Mouse (Mus musculus) forebrain, embryonic 16.5 days (tissue): ENCODE measurements at regions not wholly inside any gene's neighbourhood (a gene's known extent, or its start where the extent isn't known, plus 50 kb on each side); places are given as distances from the start of the nearest gene placed in this dataset.

ENCODE experiments used
- ATAC-seq: fragments of 200-750 bp; cut with Nextera tagmentation; 2 replicates; pipeline ENCODE4 v1.8.0; 2017; ENCODE audit warnings: mild to moderate bottlenecking, moderate library complexity
- H3K27ac ChIP-seq: fragments of 300-500 bp; sonication (generic); 2 replicates; pipeline ENCODE4 v1.5.1; 2014; ENCODE audit warnings: low read length, control low read depth
- H3K27me3 ChIP-seq: fragments of 300-500 bp; sonication (generic); replicated peaks from 2 replicates; pipeline ENCODE4 v1.6.1; 2014; ENCODE audit warnings: low read length; ENCODE audit not compliant: control insufficient read depth, insufficient read depth
- H3K36me3 ChIP-seq: fragments of 300-500 bp; sonication (generic); 2 replicates; pipeline ENCODE4 v1.6.1; 2014; ENCODE audit not compliant: control insufficient read depth, insufficient read depth
- H3K4me1 ChIP-seq: fragments of 300-500 bp; sonication (generic); replicated peaks from 2 replicates; pipeline ENCODE4 v1.6.1; 2014; ENCODE audit warnings: low read length; ENCODE audit not compliant: control insufficient read depth, insufficient read depth
- H3K4me2 ChIP-seq: fragments of 300-500 bp; sonication (generic); 2 replicates; pipeline ENCODE4 v1.6.1; 2014; ENCODE audit warnings: mild to moderate bottlenecking, low read length, control low read depth
- H3K4me3 ChIP-seq: fragments of 300-500 bp; sonication (generic); replicated peaks from 2 replicates; pipeline ENCODE4 v1.5.1; 2014; ENCODE audit warnings: mild to moderate bottlenecking, low read length, control low read depth
- H3K9ac ChIP-seq: fragments of 300-500 bp; sonication (generic); replicated peaks from 2 replicates; pipeline ENCODE4 v1.6.1; 2014; ENCODE audit warnings: low read depth, low read length, control low read depth
- H3K9me3 ChIP-seq: fragments of 300-500 bp; sonication (generic); 2 replicates; pipeline ENCODE4 v1.6.1; 2016; ENCODE audit warnings: low read length; ENCODE audit not compliant: control insufficient read depth
- WGBS: fragments of 180-500 bp; shearing (Covaris S2); extraction: QIAGEN DNeasy Blood & Tissue Kit; methylation state at CpG from one replicate; pipeline ENCODE4 v1.1.7; 2014; 5-methylcytosine and 5-hydroxymethylcytosine counted together

DNA sequence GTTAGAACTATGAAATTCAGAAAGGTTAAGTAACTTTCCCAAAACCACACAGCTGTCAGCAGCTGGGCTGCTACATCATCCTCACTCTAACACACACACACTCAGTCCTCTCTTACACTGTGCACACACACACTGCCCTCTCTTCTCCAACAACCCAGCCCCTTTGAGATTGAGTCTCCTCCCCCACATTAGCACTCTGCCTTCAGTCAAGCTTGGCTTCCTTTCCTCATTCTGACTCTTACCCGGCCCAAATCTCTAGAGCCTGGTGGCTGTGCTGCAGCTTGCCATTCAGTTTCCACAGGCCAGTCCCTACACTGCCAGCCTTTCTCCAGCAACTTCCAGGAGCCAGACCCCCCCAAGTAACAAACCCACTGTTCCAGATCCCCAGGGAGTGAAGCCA, 602.0 kb upstream of the Adam5 start:
- no peaks in the 10 kb centered on the region for H3K27me3 ChIP-seq
- no peak overlapping the region for H3K4me2 ChIP-seq
- H3K27ac ChIP-seq: no peak overlapping the region
- no peaks in the 10 kb centered on the region for H3K9me3 ChIP-seq
- H3K9ac ChIP-seq: no peak overlapping the region
- WGBS: 61% methylated on average over 1 of the region's 1 CpGs
- no peak overlapping the region for H3K4me3 ChIP-seq
- ATAC-seq: no peak
- no peaks in the 10 kb centered on the region for H3K36me3 ChIP-seq
- peaks cover 5% of the 10 kb centered on the region; the same call in 1 of the 2 replicates for H3K4me1 ChIP-seq

DNA sequence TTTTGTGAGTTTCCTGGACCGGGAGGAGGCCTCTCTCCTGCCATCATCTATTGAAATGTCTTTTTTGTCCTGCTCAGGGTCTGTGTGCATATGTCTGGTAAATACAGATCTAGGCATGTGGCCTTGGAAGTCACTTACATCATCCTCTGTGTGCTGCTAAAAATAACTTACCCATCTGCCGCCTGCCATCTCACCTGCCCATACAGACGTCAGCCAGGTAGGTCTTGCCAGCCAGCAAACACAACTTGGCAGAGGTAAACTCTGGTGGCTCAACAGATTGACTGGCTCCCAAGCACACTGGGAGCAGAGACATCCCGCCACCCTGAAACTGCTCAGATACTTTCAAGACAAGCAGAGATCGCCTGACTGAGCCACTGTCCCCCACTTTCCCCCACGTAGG, 597.3 kb upstream of the Adam5 start:
- Histone ChIP-seq H3K9me3 (no peaks in the 10 kb centered on the region), H3K9ac (no peak overlapping the region), H3K4me2 (no peak overlapping the region), H3K27me3 (no peaks in the 10 kb centered on the region), H3K27ac (no peak overlapping the region), H3K36me3 (no peaks in the 10 kb centered on the region), H3K4me1 (no peaks in the 10 kb centered on the region), H3K4me3 (no peak overlapping the region)
- no peak for ATAC-seq
- 82% methylated on average over 6 of the region's 6 CpGs for WGBS

DNA sequence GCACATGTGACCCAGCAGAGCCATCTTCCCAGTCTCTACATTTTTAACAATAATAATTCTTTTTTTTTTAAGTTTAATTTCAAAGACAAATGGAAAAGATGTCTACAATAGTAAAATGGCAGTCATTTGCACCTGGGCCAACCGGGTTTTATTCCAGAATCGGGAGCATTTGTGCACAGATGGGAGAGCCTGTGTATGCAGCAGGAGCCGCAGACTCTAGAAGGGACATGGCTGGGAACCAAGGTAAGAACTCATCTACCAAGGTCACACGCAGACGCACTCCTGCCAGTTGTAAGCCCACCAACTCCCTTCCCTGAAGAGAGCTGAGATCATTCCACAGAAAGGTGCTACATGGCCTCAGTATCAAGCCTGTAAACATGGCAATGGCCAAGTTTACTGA, 586.4 kb upstream of the Adam5 start:
- Histone ChIP-seq H3K4me3 (no peak overlapping the region), H3K36me3 (no peaks in the 10 kb centered on the region), H3K4me2 (no peak overlapping the region), H3K27ac (no peak overlapping the region), H3K27me3 (no peaks in the 10 kb centered on the region), H3K9me3 (no peaks in the 10 kb centered on the region), H3K9ac (no peak overlapping the region), H3K4me1 (0 out of 2 replicates have a peak, but pooled peaks cover 2% of the 10 kb centered on the region)
- 80% methylated on average over 5 of the region's 5 CpGs for WGBS
- ATAC-seq: no peak

DNA sequence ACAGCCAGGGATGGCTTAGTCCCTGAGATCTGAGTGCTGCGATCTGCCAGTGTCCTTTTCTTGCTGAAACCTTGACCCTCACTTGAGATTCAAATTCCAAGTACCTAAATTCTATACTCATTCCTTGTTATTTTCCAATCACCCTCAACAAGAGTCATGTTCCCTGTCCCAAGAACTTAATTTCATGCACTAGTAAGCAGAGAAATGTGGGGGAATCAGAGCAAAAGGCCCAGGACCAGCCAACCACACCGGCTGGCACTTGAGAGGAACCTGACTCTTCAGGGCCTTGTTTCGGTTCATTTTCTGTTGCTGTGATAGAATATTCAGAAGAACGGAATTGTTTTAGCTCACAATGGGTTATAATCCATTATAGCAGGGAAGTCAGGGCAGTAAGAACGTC, 583.7 kb upstream of the Adam5 start:
- Histone ChIP-seq H3K9me3 (no peaks in the 10 kb centered on the region), H3K4me3 (no peak overlapping the region), H3K27ac (no peak overlapping the region), H3K9ac (no peak overlapping the region), H3K36me3 (no peaks in the 10 kb centered on the region), H3K4me2 (no peak overlapping the region), H3K4me1 (0 out of 2 replicates have a peak, but pooled peaks cover 2% of the 10 kb centered on the region), H3K27me3 (no peaks in the 10 kb centered on the region)
- WGBS: 87% methylated on average over 5 of the region's 5 CpGs
- ATAC-seq: no peak

DNA sequence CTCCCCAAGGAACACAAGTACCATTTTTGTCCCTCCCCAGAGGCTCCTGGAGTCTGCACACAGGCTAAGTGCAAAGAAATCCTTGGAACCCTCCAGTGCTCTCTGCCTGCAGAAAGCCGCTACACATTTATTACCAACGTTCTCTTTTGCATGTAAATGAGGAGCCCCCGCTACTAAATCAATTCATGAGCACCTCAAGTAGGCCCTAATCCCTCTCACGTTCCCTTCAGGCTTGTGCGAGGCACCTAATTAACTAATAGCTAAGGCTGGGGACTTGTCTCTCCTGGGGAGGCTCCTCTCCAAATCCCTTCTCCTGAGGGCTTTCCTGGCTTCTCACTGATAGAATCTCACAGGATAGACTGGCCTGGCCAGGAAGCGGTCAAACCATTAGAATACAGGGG, 568.6 kb upstream of the Adam5 start:
- Histone ChIP-seq H3K4me2 (0 out of 2 replicates have a peak overlapping the region, but pooled peaks have one; percentile 14), H3K27me3 (no peaks in the 10 kb centered on the region), H3K27ac (0 out of 2 replicates have a peak overlapping the region, but pooled peaks have one; percentile 22), H3K9ac (no peak overlapping the region), H3K4me1 (peaks cover 29% of the 10 kb centered on the region), H3K9me3 (no peaks in the 10 kb centered on the region), H3K36me3 (no peaks in the 10 kb centered on the region), H3K4me3 (no peak overlapping the region)
- ATAC-seq: peak; percentile 52
- WGBS: 5% methylated on average over 6 of the region's 6 CpGs

DNA sequence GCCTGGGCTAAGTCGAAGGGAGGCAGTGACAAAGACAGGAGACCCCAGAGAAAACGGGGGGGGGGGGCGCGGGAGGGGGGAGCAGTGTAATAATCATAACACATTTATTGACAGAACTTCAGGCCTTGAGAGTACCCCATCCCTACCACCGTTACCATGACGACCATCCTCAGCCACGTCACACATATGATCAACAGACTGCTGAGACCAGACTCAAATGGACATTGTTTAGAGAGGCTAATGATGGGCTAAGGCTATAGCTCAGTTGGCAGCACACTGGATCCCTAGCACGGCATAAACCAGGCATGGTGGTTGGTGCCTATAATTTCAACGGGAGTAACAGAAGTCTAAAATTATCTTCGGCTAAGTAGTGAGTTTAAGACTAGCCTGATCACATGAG, 565.8 kb upstream of the Adam5 start:
- ATAC-seq: peak; percentile 39
- peak overlapping the region; percentile 64; the same call in 1 of the 2 replicates for H3K27ac ChIP-seq
- H3K9me3 ChIP-seq: no peaks in the 10 kb centered on the region
- no peak overlapping the region; the same call in 1 of the 2 replicates for H3K9ac ChIP-seq
- no peak overlapping the region for H3K4me2 ChIP-seq
- H3K4me3 ChIP-seq: no peak overlapping the region
- WGBS: 33% methylated on average over 10 of the region's 10 CpGs
- H3K4me1 ChIP-seq: peaks cover 29% of the 10 kb centered on the region
- H3K27me3 ChIP-seq: no peaks in the 10 kb centered on the region
- H3K36me3 ChIP-seq: no peaks in the 10 kb centered on the region

DNA sequence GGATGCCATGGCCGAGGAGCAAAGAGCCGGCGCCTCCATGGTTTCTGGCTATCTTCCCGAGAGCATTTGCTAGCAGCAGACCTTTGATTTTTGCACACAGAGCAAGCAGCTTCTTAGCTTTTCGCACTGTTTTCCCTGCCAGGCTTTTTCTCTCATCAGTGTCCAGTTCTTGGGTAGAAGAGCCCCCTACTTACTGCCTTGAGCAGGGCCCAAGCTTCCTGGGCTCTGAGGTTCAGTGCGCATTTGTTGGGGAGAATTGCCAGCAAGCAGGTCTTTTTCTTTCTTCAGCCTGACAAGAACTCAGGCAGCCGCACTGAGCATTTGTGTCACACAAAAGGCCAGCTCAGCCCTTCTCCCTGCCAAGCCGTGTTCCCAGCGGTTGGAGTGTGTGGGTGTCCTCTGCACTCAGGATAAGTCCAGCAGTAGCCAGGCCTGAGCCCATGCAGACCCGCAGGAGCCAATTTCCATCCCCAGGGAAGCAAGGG, 565.2 kb upstream of the Adam5 start:
- 0 out of 2 replicates have a peak overlapping the region, but pooled peaks have one; percentile 3 for H3K4me2 ChIP-seq
- 10% methylated on average over 10 of the region's 10 CpGs for WGBS

DNA sequence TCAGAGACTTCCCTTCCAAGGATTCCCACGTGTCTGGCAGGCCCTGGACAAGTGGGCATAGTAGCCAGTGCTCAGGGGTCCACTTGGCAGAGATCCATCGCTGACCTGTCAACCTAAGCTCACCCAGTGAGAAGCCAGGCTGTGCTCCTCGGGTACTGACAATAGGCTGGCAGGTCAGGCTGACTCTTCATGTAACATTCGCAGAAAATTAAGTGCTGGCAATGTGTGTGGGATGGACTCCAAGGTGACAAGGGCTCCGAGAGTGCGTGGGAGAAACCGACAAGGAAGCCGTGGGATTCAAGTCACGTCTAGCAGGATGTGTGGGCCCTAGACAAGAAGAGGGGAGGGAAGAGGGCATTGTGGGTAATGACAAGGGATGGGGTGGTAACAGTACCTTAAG, 564.6 kb upstream of the Adam5 start:
- Histone ChIP-seq H3K36me3 (no peaks in the 10 kb centered on the region), H3K4me1 (peaks cover 29% of the 10 kb centered on the region), H3K4me3 (no peak overlapping the region), H3K27ac (no peak overlapping the region; the same call in 1 of the 2 replicates), H3K4me2 (0 out of 2 replicates have a peak overlapping the region, but pooled peaks have one; percentile 3), H3K27me3 (no peaks in the 10 kb centered on the region), H3K9ac (peak overlapping the region; percentile 26; the same call in 1 of the 2 replicates), H3K9me3 (no peaks in the 10 kb centered on the region)
- no peak for ATAC-seq
- 51% methylated on average over 9 of the region's 9 CpGs for WGBS

More for the DNA sequence above, 565.2 kb upstream of the Adam5 start:
- peaks cover 29% of the 10 kb centered on the region for H3K4me1 ChIP-seq
- no peaks in the 10 kb centered on the region for H3K36me3 ChIP-seq
- no peaks in the 10 kb centered on the region for H3K27me3 ChIP-seq
- H3K4me3 ChIP-seq: no peak overlapping the region
- peak; percentile 73 for ATAC-seq
- H3K9me3 ChIP-seq: no peaks in the 10 kb centered on the region
- H3K27ac ChIP-seq: peak overlapping the region; percentile 64
- peak overlapping the region; percentile 26 for H3K9ac ChIP-seq

DNA sequence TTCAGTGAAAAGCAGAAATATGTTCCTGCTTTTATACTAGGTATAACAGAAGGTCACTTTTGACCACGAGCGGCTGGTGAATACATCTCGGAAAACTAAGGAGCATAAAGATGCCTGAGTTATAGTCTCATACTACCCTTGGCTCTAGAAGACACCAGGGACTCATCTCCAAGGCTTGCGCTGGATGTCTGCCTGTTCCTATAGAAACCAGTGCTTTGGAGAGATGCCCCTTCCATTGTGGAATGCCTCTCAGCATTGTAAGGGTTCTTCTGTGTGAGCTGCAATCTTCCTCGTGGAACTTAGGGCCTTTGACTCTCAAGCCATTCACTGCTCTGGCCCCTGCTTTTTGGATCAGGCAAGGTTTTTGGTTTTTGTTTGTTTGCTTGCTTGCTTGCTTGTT, 561.0 kb upstream of the Adam5 start:
- H3K4me1 ChIP-seq: peaks cover 16% of the 10 kb centered on the region
- H3K9me3 ChIP-seq: no peaks in the 10 kb centered on the region
- H3K4me2 ChIP-seq: no peak overlapping the region
- WGBS: 73% methylated on average over 5 of the region's 5 CpGs
- ATAC-seq: no peak
- H3K4me3 ChIP-seq: no peak overlapping the region
- no peaks in the 10 kb centered on the region for H3K27me3 ChIP-seq
- no peaks in the 10 kb centered on the region for H3K36me3 ChIP-seq
- H3K9ac ChIP-seq: no peak overlapping the region
- no peak overlapping the region for H3K27ac ChIP-seq

DNA sequence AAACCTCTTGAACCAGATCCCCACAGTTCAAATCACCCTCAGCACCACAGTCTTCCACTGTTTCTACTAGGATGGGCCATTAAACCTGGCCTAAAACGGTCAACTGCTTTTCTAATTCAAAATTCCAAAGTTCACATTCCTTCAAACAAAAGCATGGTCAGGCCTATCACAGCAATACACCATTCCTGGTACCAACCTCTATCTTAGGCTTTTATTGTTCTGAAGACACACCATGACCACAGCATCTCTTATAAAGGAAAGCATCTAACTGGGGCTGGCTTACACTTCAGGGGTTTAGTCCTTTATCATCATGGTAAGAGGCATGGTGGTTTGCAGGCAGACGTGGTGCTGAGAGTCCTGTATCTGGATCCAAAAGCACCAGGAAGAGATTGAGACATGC, 560.4 kb upstream of the Adam5 start:
- Histone ChIP-seq H3K4me1 (peaks cover 11% of the 10 kb centered on the region), H3K36me3 (no peaks in the 10 kb centered on the region), H3K27me3 (no peaks in the 10 kb centered on the region), H3K4me2 (no peak overlapping the region), H3K4me3 (no peak overlapping the region), H3K27ac (no peak overlapping the region), H3K9me3 (no peaks in the 10 kb centered on the region), H3K9ac (no peak overlapping the region)
- ATAC-seq: no peak
- WGBS: 92% methylated on average over 2 of the region's 2 CpGs
